Mouse (Mus musculus): Measurements from ENCODE around the gene Chst8. TPM values are rescaled to one million over a fixed set of nuclear protein-coding genes. Genes with fewer than 3 reads are reported as not detected.
A peak's percentile ranks its signal among the peaks of the same experiment; 100 is the strongest.

Chst8 gene
- total RNA-seq, 2 experiments from 2014 or later, result 18.7 to 21.1 TPM

- intact Hi-C loops (cut with DNase I), result no loop called here
- DNase-seq (ENCODE audit: low spot score in 2 of 2), result no peak
These were observed 6.8 kb downstream of the Chst8 start for GRCm38 (mm10) chr7:34805691-34806205.

- intact Hi-C loops (cut with DNase I), result no loop called here
- DNase-seq (ENCODE audit: low spot score in 2 of 2), result no peak
These were observed 7.5 kb downstream of the Chst8 start for GRCm38 (mm10) chr7:34805042-34805441.

GRCm38 (mm10) chr7:34799950-34800511 is 12.5 kb downstream of the Chst8 start:
- intact Hi-C loops (cut with DNase I), result no loop called here
- no peak for DNase-seq (ENCODE audit: low spot score in 2 of 2)

- intact Hi-C loops (cut with DNase I), result no loop called here
- no peak for DNase-seq (ENCODE audit: low spot score in 2 of 2)
These were observed 13.1 kb downstream of the Chst8 start for GRCm38 (mm10) chr7:34799404-34799771.

- DNase-seq (ENCODE audit: low spot score in 2 of 2), result no peak
- intact Hi-C loops (cut with DNase I), result no loop called here
These were observed 13.8 kb downstream of the Chst8 start for GRCm38 (mm10) chr7:34798441-34799403.

GRCm38 (mm10) chr7:34798039-34798438 is 14.5 kb downstream of the Chst8 start:
- no peak for DNase-seq (ENCODE audit: low spot score in 2 of 2)
- intact Hi-C loops (cut with DNase I), result no loop called here

- intact Hi-C loops (cut with DNase I), result loop anchor here (5.0 kb wide), 1 partner anchor 68 kb away; no protein-coding TSS in a partner anchor
- DNase-seq (ENCODE audit: low spot score in 2 of 2), result no peak
These were observed 22.1 kb downstream of the Chst8 start for GRCm38 (mm10) chr7:34790459-34790858.

- DNase-seq (ENCODE audit: low spot score in 2 of 2), result no peak
- intact Hi-C loops (cut with DNase I), result no loop called here
These were observed 25.3 kb downstream of the Chst8 start for GRCm38 (mm10) chr7:34787171-34787570.

GRCm38 (mm10) chr7:34785052-34785451 is 27.5 kb downstream of the Chst8 start:
- intact Hi-C loops (cut with DNase I), result no loop called here

GRCm38 (mm10) chr7:34784469-34784868 is 28.0 kb downstream of the Chst8 start:
- intact Hi-C loops (cut with DNase I), result no loop called here
- no peak for DNase-seq (ENCODE audit: low spot score in 2 of 2)

More at GRCm38 (mm10) chr7:34785052-34785451, 27.5 kb downstream of the Chst8 start:
- DNase-seq (ENCODE audit: low spot score in 2 of 2), result no peak

GRCm38 (mm10) chr7:34781988-34782387 is 30.5 kb downstream of the Chst8 start:
- DNase-seq (ENCODE audit: low spot score in 2 of 2), result no peak
- intact Hi-C loops (cut with DNase I), result no loop called here

- no peak for DNase-seq (ENCODE audit: low spot score in 2 of 2)
- intact Hi-C loops (cut with DNase I), result no loop called here
These were observed 31.3 kb downstream of the Chst8 start for GRCm38 (mm10) chr7:34781217-34781616.

GRCm38 (mm10) chr7:34778426-34778825 is 34.1 kb downstream of the Chst8 start:
- DNase-seq (ENCODE audit: low spot score in 2 of 2), result peak; percentile 67 to 81
- intact Hi-C loops (cut with DNase I), result no loop called here

- DNase-seq (ENCODE audit: low spot score in 2 of 2), result no peak
- intact Hi-C loops (cut with DNase I), result no loop called here
These were observed 36.9 kb downstream of the Chst8 start for GRCm38 (mm10) chr7:34775659-34776058.

- intact Hi-C loops (cut with DNase I), result no loop called here
These were observed 37.6 kb downstream of the Chst8 start for GRCm38 (mm10) chr7:34774947-34775346.

GRCm38 (mm10) chr7:34774020-34774419 is 38.5 kb downstream of the Chst8 start:
- intact Hi-C loops (cut with DNase I), result no loop called here
- peak; percentile 66 to 75 for DNase-seq (ENCODE audit: low spot score in 2 of 2)

More at GRCm38 (mm10) chr7:34774947-34775346, 37.6 kb downstream of the Chst8 start:
- DNase-seq (ENCODE audit: low spot score in 2 of 2), result no peak

GRCm38 (mm10) chr7:34773309-34773708 is 39.2 kb downstream of the Chst8 start:
- intact Hi-C loops (cut with DNase I), result no loop called here

GRCm38 (mm10) chr7:34769531-34769930 is 43.0 kb downstream of the Chst8 start:
- DNase-seq (ENCODE audit: low spot score in 2 of 2), result no peak
- intact Hi-C loops (cut with DNase I), result no loop called here

More at GRCm38 (mm10) chr7:34773309-34773708, 39.2 kb downstream of the Chst8 start:
- no peak for DNase-seq (ENCODE audit: low spot score in 2 of 2)

- intact Hi-C loops (cut with DNase I), result no loop called here
- DNase-seq (ENCODE audit: low spot score in 2 of 2), result no peak
These were observed 48.0 kb downstream of the Chst8 start for GRCm38 (mm10) chr7:34764250-34765148.

Measured in left cerebral cortex, postnatal 36 days (tissue).